Mouse (Mus musculus): ENCODE results near the gene Sh3bp4.

DNA sequence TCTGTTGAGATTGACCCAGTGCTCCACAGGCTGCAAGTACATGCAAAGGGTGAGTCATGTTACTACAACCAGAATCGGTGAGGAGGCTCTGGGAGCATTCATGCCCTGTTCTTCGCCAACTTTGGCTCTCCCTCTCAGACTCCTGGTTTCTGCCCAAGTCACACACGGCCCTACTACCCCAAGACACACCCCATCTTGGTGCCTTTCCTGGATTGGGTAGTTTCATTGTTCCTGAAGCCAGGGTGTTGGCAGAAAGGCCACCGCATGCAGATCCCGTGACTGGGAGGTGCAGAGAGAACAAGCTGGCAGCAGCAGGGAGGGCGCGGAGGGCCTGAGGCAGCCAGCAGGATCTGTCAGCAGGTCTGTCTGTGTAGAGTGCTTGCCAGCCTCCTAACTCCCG, 61.5 kb downstream of the Sh3bp4 start:
- TF ChIP-seq POLR2A (IDR thresholded peaks at IDR 0.05; ENCODE audit: borderline replicate concordance, control insufficient read depth, low read depth, low read length) (no peak), CTCF (IDR thresholded peaks at IDR 0.05; ENCODE audit: control insufficient read depth, insufficient read depth, low read length) (no peak)

Measured in bone marrow, adult 2 months (tissue).